Mouse (Mus musculus): Measurements from ENCODE around the gene Sprn. TPM values are rescaled to one million over a fixed set of nuclear protein-coding genes. Genes with fewer than 3 reads are reported as not detected.
"Not testable (repeated sequence)": the region's sequence is repeated elsewhere in the genome, so short reads cannot be mapped to it uniquely, and the experiment has no call there.

Sprn gene
- polyA plus RNA-seq, 1 experiment from 2014 or later = 1.2 TPM

DNA sequence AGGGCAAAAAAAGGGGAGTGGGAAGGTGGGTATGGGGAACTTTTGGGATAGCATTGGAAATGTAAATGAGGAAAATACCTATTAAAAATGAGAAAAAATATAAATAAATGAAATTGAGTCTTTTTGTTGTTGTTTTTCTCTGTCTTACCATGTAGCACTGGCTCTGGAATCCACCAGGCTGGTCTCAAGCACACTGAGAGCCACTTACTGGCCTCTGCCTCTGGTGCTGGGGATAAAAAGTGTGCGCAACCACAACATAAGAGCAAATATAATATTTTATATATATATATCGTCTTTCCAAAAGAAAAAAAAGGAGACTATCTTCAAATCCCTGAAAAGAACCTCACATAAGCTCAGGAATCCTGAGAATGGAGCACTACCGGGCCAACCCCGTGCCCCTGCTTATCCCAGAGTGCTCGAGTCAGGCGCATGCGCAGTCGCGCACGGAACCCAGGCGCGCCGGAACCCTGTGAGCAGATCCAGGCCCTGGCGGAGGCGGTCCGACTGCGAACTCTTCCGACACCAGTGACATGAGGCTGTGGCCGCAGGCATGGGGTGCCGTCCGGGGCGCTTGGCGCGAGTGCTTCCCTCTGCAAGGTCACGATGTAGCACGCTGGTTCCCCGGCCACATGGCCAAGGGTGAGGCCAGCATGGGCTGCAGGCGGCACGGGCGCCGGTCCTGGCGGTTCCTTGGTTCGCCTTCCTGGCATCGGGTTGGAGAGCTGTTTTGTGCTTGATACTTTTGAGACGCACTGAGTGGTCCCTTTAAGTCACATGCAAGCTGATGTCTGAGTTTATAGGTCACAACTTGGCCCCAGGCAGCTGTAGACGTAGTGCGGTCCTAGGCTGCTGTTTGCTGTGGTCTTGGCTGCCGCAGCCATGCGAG, 17.3 kb downstream of the Sprn start, which contains the start of gene Mtg1:
Gene Mtg1 (plus strand): TSS at position 430 of the 886 bp plus-strand sequence.
- Histone ChIP-seq H3K4me1 (replicated peaks) (no peaks in the 10 kb centered on the region), H3K27ac (peak within 1 kb of the TSS; percentile 81), H3K36me3 (peaks cover 5% of the 10 kb centered on the region; the same call in 1 of the 2 replicates), H3K27me3 (replicated peaks) (no peaks in the 10 kb centered on the region), H3K9ac (peak within 1 kb of the TSS; percentile 90), H3K4me3 (replicated peaks) (peak within 1 kb of the TSS; percentile 81), H3K4me2 (replicated peaks) (peak within 1 kb of the TSS; percentile 86), H3K9me3 (no peaks in the 10 kb centered on the region)
- ATAC-seq = peak; percentile 99
- 2% methylated on average over 39 of the region's 39 CpGs for WGBS

DNA sequence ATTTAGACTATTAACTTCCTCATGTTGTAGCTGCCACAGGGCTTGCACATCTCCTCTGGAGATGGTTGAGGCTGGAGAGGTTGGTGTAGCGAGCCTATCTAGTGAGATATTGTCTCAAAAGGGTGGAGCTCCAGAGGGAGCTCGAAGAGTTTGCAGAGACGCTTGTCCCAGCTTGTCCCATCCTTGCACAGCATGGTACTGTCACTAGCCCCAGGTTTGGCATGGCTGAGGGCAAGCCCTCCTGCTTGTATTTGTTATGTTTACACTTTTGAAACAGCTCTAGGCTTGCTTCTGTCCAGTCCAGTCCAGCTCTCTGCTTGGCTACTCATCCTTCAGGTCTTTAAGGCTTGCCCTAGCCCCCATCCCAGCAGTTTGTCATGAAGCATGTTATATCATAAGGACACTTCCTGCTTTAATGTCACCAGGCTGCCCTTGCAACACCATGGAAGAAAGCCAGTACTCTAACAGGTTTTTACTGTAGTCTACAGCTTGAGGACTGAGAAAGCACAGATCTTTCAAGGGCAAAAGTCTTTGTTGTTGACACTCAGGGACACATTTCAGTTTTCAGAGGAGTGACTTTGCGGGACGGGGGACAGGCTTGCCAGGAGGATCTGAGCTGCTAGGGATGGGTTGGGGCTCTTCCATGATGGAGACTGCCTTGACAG, 19.4 kb downstream of the Sprn start:
- ATAC-seq = no peak
- Histone ChIP-seq H3K4me3 (replicated peaks) (no peak overlapping the region), H3K4me2 (replicated peaks) (no peak overlapping the region), H3K27me3 (replicated peaks) (no peaks in the 10 kb centered on the region), H3K9ac (no peak overlapping the region), H3K27ac (no peak overlapping the region), H3K9me3 (no peaks in the 10 kb centered on the region), H3K36me3 (peaks cover 5% of the 10 kb centered on the region; the same call in 1 of the 2 replicates), H3K4me1 (replicated peaks) (no peaks in the 10 kb centered on the region)
- WGBS = 86% methylated on average over 5 of the region's 5 CpGs

DNA sequence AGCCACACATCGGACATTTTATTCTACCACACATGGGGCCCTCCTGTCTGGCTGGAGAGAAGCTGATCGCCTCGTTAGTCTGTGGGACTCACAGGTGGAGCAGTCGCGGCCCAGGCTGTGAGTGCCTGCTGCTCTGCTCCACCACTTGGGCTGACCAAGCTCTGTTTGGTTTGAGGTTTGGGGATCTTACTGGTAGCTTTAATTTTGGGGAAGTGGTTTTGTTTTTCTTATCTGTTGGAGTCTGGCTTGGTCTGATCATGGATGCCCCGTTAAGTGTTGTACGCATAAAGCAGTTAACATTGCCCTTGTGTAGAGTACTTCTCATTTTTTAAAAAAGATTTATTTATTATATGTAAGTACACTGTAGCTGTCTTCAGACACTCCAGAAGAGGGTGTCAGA, 20.6 kb downstream of the Sprn start:
- H3K36me3 ChIP-seq; H3K9ac ChIP-seq; H3K9me3 ChIP-seq; ATAC-seq; H3K27ac ChIP-seq; H3K4me2 ChIP-seq (replicated peaks); H3K27me3 ChIP-seq (replicated peaks); H3K4me1 ChIP-seq (replicated peaks); H3K4me3 ChIP-seq (replicated peaks): not testable (repeated sequence)
- 81% methylated on average over 7 of the region's 7 CpGs for WGBS

DNA sequence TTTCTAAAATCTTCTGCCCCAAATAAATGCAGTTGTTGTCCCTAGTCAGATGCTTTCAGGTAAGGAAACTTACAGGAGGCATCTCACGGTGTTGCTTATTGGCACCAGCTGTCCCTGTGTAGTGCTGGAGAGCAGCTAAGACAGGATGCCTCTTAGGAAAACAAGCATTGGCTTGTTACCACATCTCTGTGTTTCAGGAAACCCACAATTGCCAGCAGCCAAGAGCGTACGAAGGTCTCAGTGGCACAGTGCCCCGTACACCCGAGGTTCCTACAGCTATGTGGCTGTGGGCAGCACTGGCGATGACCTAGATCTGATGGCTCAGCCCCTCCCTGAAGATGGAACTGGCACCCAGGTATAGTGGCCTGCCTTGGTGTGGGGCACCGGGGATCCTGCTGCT, 22.5 kb downstream of the Sprn start:
- H3K27me3 ChIP-seq (replicated peaks); H3K9ac ChIP-seq; H3K4me2 ChIP-seq (replicated peaks); H3K36me3 ChIP-seq; H3K4me1 ChIP-seq (replicated peaks); H3K9me3 ChIP-seq; H3K27ac ChIP-seq; H3K4me3 ChIP-seq (replicated peaks); ATAC-seq: not testable (repeated sequence)
- WGBS = 87% methylated on average over 7 of the region's 7 CpGs

DNA sequence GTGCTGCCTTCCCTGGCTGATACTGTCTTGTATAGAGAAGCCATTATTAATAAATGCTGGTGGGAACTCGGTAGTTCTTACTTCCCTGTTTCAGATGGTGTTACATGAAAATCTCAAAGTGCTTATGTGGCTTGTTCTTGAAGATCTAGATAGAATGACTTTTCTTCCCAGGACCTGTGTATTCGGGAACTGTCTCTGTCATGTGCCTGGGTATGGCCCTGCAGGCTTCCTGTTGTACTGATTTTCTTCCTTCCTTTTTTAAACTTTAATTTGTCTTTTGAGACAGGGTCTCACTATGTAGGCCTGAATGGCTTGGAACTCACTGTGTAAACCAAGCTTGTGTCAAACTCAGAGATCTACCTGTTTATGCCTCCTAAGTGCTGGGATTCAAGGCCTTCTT, 26.8 kb downstream of the Sprn start:
- Histone ChIP-seq H3K27ac (no peak overlapping the region), H3K9ac (no peak overlapping the region), H3K27me3 (replicated peaks) (no peaks in the 10 kb centered on the region), H3K36me3 (peaks cover 2% of the 10 kb centered on the region; the same call in 1 of the 2 replicates), H3K4me1 (replicated peaks) (peaks cover 8% of the 10 kb centered on the region), H3K4me2 (replicated peaks) (no peak overlapping the region), H3K9me3 (no peaks in the 10 kb centered on the region), H3K4me3 (replicated peaks) (no peak overlapping the region)
- 76% methylated on average over 2 of the region's 2 CpGs for WGBS
- ATAC-seq = no peak

DNA sequence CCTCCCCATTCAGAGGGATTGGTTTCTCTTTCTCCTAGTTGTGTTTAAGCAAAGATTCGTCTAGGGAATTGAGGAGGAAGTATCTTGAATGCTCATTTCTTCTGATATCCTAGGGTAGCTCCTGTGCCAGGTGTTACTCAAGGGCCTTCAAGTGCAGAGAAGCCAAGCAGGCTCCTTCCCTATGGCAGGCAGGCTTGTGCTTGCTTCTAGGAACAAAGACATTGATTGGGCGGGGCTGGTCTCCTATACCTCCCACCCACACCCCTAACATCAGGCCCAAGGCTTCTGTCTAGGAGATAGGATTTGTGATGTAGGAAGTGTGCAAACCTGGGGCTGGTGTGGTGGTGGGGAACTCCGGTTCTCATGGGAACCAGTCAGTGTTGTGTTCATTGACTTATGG, 27.7 kb downstream of the Sprn start:
- Histone ChIP-seq H3K36me3 (no peaks in the 10 kb centered on the region), H3K4me2 (replicated peaks) (peak overlapping the region; percentile 51), H3K27me3 (replicated peaks) (no peaks in the 10 kb centered on the region), H3K9me3 (no peaks in the 10 kb centered on the region), H3K4me1 (replicated peaks) (peaks cover 8% of the 10 kb centered on the region), H3K9ac (no peak overlapping the region), H3K4me3 (replicated peaks) (peak overlapping the region; percentile 12; the same call in 1 of the 2 replicates), H3K27ac (no peak overlapping the region)
- 75% methylated on average over 3 of the region's 3 CpGs for WGBS
- no peak for ATAC-seq

DNA sequence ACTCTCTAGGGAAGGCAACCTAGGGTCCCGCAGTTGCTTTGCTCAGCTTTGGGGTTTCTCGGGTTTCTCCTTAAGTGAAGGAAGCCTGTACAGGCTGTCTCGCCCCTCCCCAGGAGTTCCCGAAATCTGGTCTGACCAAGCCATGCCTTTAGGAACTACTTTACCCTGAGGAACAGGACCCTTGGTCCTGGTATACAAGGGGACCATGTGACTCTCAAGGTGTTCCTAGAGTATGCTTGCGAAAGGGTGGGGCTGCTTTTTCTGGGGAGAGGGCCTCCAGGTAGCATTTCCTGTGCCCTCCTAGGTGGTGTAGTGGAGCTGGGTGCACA, 28.7 kb downstream of the Sprn start:
- H3K27me3 ChIP-seq (replicated peaks) = no peaks in the 10 kb centered on the region
- H3K4me1 ChIP-seq (replicated peaks) = peaks cover 8% of the 10 kb centered on the region
- H3K4me2 ChIP-seq (replicated peaks) = peak overlapping the region; percentile 73
- H3K36me3 ChIP-seq = no peaks in the 10 kb centered on the region
- H3K27ac ChIP-seq = peak overlapping the region; percentile 62
- WGBS = 3% methylated on average over 5 of the region's 5 CpGs
- peak overlapping the region; percentile 72 for H3K4me3 ChIP-seq (replicated peaks)
- peak overlapping the region; percentile 90 for H3K9ac ChIP-seq
- peak; percentile 52 for ATAC-seq
- no peaks in the 10 kb centered on the region for H3K9me3 ChIP-seq

DNA sequence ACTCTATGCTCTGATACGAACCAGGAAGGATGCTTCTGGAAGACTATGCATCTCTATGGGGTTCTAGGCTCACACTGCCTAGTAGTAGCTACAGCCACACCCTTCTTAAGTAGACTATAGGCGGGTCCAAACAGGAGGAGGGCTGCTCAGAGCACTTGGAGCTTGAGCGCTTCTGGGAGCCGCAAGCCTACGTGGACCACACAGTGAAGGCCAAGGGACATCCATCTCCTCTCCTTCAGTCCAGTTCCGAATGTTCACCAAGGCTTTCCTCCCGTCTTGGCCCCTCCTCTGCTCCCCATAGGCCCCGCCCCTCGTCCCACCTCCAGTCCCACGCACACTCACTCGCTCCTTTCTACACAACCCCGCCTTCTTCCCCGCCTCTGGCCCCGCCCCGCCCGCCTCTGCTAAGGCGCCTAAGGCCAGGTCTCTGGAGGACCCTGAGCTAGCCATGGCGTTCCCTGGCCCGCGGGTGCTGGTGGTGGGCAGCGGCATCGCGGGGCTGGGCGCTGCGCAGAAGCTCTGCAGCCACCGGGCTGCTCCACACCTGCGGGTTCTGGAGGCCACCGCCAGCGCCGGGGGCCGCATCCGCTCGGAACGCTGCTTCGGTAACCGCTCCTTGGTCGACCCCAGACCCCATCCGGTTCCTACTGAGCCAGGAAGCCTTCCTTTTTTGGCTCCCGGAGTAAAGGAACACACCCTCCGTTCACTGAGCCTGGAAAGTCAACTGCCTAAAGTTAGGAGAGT, 29.2 kb downstream of the Sprn start:
- Histone ChIP-seq H3K4me3 (replicated peaks) (peak overlapping the region; percentile 72), H3K4me2 (replicated peaks) (peak overlapping the region; percentile 73), H3K27me3 (replicated peaks) (no peaks in the 10 kb centered on the region), H3K9ac (peak overlapping the region; percentile 90), H3K27ac (peak overlapping the region; percentile 62), H3K9me3 (no peaks in the 10 kb centered on the region), H3K36me3 (no peaks in the 10 kb centered on the region), H3K4me1 (replicated peaks) (peaks cover 8% of the 10 kb centered on the region)
- peak; percentile 97 for ATAC-seq
- WGBS = 1% methylated on average over 40 of the region's 40 CpGs

DNA sequence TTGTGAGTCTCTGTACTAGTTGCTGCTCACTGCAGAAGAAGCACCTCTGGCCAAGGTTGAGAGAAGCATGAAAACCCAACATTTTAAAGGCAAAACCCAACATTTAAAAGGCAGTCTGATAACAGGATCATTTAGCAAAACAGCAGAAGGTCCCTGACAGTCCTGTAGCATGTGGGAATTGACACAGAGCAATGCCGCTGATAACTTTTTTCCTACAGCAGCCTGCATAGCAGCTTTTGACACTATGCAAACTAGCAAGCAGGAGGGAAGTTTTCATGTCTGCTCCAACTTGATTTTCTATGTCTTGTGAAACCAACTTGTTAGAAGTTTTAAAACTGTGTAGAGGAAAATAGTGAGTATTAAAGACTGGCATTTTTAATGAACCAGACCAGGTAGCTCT, 30.3 kb downstream of the Sprn start:
- peaks cover 8% of the 10 kb centered on the region for H3K4me1 ChIP-seq (replicated peaks)
- H3K4me3 ChIP-seq (replicated peaks) = no peak overlapping the region
- no peaks in the 10 kb centered on the region for H3K27me3 ChIP-seq (replicated peaks)
- H3K9me3 ChIP-seq = no peaks in the 10 kb centered on the region
- ATAC-seq = no peak
- WGBS = 86% methylated on average over 1 of the region's 1 CpGs
- H3K9ac ChIP-seq = no peak overlapping the region
- no peaks in the 10 kb centered on the region for H3K36me3 ChIP-seq
- H3K27ac ChIP-seq = no peak overlapping the region
- no peak overlapping the region for H3K4me2 ChIP-seq (replicated peaks)

DNA sequence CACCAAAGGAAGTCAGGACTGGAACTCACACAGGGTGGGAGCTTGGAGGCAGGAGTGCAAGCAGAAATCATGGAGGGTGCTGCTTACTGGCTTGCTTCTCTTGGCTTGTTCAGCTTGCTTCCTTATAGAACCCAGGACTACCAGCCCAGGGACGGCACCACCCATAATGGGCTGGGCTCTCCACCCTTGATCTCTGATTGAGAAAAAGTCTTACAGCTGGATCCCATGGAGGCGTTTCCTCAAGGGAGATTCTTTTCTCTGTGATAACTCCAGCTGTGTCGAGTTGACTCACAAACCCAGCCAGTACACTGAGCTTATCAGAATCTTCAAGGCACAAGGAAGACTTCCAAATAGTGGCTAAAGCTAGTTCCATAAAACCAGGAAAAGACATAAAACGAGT, 31.9 kb downstream of the Sprn start:
- Histone ChIP-seq H3K9me3 (no peaks in the 10 kb centered on the region), H3K27ac (peak overlapping the region; percentile 38), H3K4me3 (replicated peaks) (no peak overlapping the region), H3K27me3 (replicated peaks) (no peaks in the 10 kb centered on the region), H3K4me2 (replicated peaks) (no peak overlapping the region), H3K4me1 (replicated peaks) (peaks cover 8% of the 10 kb centered on the region), H3K36me3 (no peaks in the 10 kb centered on the region), H3K9ac (no peak overlapping the region)
- WGBS = 21% methylated on average over 4 of the region's 4 CpGs
- peak; percentile 23 for ATAC-seq

DNA sequence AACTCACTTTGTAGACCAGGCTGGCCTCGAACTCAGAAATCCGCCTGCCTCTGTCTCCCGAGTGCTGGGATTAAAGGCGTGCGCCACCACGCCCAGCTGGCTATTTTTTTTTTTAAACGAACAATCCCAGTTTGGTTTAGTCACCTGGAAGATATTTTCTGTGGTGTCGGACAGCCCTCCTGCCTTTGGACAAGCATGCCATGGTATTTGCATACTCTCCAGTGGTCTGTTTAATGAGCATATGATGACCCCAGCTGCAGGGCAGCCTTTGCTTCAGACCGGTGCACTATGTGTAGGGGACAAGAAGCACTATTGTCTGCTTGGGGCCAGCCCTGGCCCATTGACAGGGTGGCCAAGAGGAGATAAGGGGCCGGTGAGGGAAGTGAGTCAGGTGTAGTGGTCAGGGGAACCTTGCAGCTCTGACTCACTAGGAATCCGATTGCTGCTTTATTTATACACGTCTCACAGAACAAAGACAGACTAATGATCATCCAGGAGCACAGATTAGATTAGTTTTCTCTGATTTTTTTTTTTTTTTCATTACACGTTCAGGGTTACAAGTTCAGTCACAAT, 33.3 kb downstream of the Sprn start:
- WGBS = 63% methylated on average over 13 of the region's 13 CpGs
- peaks cover 5% of the 10 kb centered on the region for H3K4me1 ChIP-seq (replicated peaks)
- ATAC-seq = no peak

DNA sequence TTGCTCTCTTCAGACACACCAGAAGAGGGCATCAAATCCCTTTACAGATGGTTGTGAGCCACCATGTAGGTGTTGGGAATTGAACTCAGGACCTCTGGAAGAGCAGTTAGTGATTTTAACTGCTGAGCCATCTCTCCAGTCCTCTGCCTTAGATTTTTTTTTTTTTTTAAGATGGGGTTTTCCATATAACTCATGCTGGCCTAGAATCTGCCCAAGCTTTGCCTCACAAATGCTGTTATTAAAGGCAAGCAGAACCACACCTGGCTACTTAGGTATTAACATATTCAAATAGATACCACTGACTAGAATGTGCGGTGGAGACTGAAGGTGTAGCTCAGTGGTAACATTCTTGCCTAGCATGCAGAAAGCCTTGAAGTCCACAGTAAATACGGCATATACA, 34.2 kb downstream of the Sprn start:
- Histone ChIP-seq H3K9ac (no peak overlapping the region), H3K27ac (no peak overlapping the region), H3K9me3 (no peaks in the 10 kb centered on the region), H3K4me2 (replicated peaks) (no peak overlapping the region), H3K36me3 (no peaks in the 10 kb centered on the region), H3K4me3 (replicated peaks) (no peak overlapping the region), H3K27me3 (replicated peaks) (no peaks in the 10 kb centered on the region), H3K4me1 (replicated peaks) (peaks cover 5% of the 10 kb centered on the region)
- no peak for ATAC-seq
- WGBS = 88% methylated on average over 2 of the region's 2 CpGs

More for the DNA sequence above, 33.3 kb downstream of the Sprn start:
- no peaks in the 10 kb centered on the region for H3K27me3 ChIP-seq (replicated peaks)
- H3K9ac ChIP-seq = no peak overlapping the region
- H3K36me3 ChIP-seq = no peaks in the 10 kb centered on the region
- no peak overlapping the region for H3K4me3 ChIP-seq (replicated peaks)
- H3K9me3 ChIP-seq = no peaks in the 10 kb centered on the region
- no peak overlapping the region for H3K4me2 ChIP-seq (replicated peaks)
- no peak overlapping the region for H3K27ac ChIP-seq

Data from intestine, embryonic 15.5 days (tissue).